Mouse (Mus musculus) hindbrain, embryonic 16.5 days (tissue): ENCODE data around the gene Cdiptos. TPM values are rescaled to one million over a fixed set of nuclear protein-coding genes. Genes with fewer than 3 reads are reported as not detected.

Experiments used
- ATAC-seq: fragments of 200-750 bp; cut with Nextera tagmentation; 2 replicates; pipeline ENCODE4 v1.8.0; 2017; ENCODE audit warnings: moderate TSS enrichment, moderate library complexity
- H3K27ac ChIP-seq: fragments of 300-500 bp; sonication (generic); 2 replicates; pipeline ENCODE4 v1.5.1; 2014; ENCODE audit warnings: low read depth, mild to moderate bottlenecking, control low read depth, low read length, moderate library complexity
- H3K27me3 ChIP-seq: fragments of 300-500 bp; sonication (generic); replicated peaks from 2 replicates; pipeline ENCODE4 v1.6.1; 2014; ENCODE audit warnings: low read length; ENCODE audit not compliant: control insufficient read depth, insufficient read depth
- H3K36me3 ChIP-seq: fragments of 300-500 bp; sonication (generic); 2 replicates; pipeline ENCODE4 v1.6.1; 2014; ENCODE audit warnings: mild to moderate bottlenecking, low read length, moderate library complexity, mixed read lengths; ENCODE audit not compliant: control insufficient read depth, insufficient read depth
- H3K4me1 ChIP-seq: fragments of 300-500 bp; sonication (generic); 2 replicates; pipeline ENCODE4 v1.6.1; 2014; ENCODE audit warnings: low read depth, low read length; ENCODE audit not compliant: control insufficient read depth, insufficient read depth
- H3K4me2 ChIP-seq: fragments of 300-500 bp; sonication (generic); 2 replicates; pipeline ENCODE4 v1.6.1; 2014; ENCODE audit warnings: mild to moderate bottlenecking, low read length, control low read depth, moderate library complexity
- H3K4me3 ChIP-seq: fragments of 300-500 bp; sonication (generic); 2 replicates; pipeline ENCODE4 v1.5.1; 2014; ENCODE audit warnings: mild to moderate bottlenecking, low read length, control low read depth, moderate library complexity
- H3K9ac ChIP-seq: fragments of 300-500 bp; sonication (generic); 2 replicates; pipeline ENCODE4 v1.6.1; 2014; ENCODE audit warnings: low read depth, mild to moderate bottlenecking, control low read depth, low read length, moderate library complexity
- H3K9me3 ChIP-seq: fragments of 300-500 bp; sonication (generic); 2 replicates; pipeline ENCODE4 v1.6.1; 2014; ENCODE audit warnings: mild to moderate bottlenecking, low read length, moderate library complexity; ENCODE audit not compliant: control insufficient read depth
- WGBS: fragments of 180-500 bp; shearing (Covaris S2); extraction: QIAGEN DNeasy Blood & Tissue Kit; methylation state at CpG from one replicate; pipeline ENCODE4 v1.1.7; 2014; 5-methylcytosine and 5-hydroxymethylcytosine counted together
- polyA plus RNA-seq: library from polyadenylated mRNA; unstranded; fragments of >200 nt; fragmentation: Nextera tagmentation; extraction: Ambion mirVana; gene quantifications from 2 replicates; pipeline ENCODE4 v1.2.1, GENCODE M21; 2015

Gene Cdiptos
- polyA plus RNA-seq, 1 experiment from 2014 or later: 1.2 TPM

- Histone ChIP-seq H3K4me1 (no peaks in the 10 kb centered on the region), H3K4me3 (no peak overlapping the region), H3K9ac (no peak overlapping the region), H3K4me2 (no peak overlapping the region), H3K36me3 (peaks cover 43% of the 10 kb centered on the region), H3K27ac (no peak overlapping the region), H3K27me3 (0 out of 2 replicates have a peak, but pooled peaks cover 3% of the 10 kb centered on the region), H3K9me3 (no peaks in the 10 kb centered on the region)
- ATAC-seq: no peak
- WGBS: 72% methylated on average over 3 of the region's 3 CpGs
These were observed 10.3 kb downstream of the Cdiptos start for GRCm38 (mm10) chr7:126965568-126965967.

DNA sequence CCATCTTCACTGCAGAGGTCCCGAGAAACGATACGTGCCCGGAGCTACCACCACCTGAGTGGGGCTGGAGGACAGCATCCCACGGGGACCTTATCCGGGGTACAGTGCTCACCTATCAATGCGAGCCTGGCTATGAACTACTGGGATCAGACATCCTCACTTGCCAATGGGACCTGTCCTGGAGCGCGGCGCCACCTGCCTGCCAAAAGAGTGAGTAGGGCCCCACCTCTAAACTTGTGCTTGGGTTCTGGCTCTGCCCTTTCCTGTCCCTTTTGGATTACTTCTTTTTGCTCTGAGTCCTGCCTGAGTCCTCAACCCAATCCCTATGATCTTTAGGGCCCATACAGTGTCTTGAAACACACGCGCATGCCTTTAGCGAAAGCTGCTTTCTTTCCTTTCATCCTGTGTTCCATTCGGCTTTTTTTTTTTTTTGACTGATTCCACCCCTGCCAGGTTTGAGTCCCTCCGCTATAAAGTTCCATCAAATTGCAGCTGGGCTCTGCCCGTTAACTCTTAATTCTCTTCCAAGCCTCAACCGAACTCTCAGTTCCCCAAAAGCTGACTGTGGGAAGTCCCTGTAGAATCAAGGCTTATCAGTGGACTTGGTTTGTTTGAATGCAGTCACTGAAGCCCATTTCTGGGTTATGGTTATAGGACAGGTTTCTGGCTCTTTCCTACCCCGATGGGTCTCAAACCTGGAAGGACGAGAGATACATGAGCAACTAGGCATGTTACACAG lies 12.2 kb downstream of the Cdiptos start:
- Histone ChIP-seq H3K27ac (no peak overlapping the region), H3K9ac (no peak overlapping the region), H3K4me2 (no peak overlapping the region), H3K27me3 (0 out of 2 replicates have a peak, but pooled peaks cover 3% of the 10 kb centered on the region), H3K9me3 (no peaks in the 10 kb centered on the region), H3K4me3 (no peak overlapping the region), H3K4me1 (no peaks in the 10 kb centered on the region), H3K36me3 (peaks cover 49% of the 10 kb centered on the region)
- ATAC-seq: no peak
- 32% methylated on average over 19 of the region's 19 CpGs for WGBS

DNA sequence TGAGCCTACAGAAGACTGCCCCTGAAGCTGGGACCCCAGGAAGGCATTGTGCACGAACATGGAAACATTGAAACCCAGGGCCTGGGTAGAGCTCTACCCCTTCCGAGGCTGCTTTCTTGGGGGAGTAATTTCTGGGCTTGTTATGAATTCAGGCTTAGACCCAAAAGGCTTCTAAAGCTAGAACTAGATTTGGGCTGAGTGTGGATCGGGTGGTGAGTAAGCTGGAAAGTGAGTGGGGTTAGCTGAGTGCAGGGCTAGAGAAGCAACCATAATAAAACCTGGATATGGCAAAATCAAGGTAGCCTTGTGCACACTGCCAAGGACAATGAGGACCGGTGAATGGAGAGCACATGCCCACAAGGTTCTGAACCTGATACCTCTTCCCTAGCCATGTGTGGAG lies 13.9 kb downstream of the Cdiptos start:
- Histone ChIP-seq H3K4me1 (no peaks in the 10 kb centered on the region), H3K9ac (no peak overlapping the region), H3K9me3 (no peaks in the 10 kb centered on the region), H3K36me3 (peaks cover 44% of the 10 kb centered on the region), H3K27ac (no peak overlapping the region), H3K4me3 (no peak overlapping the region), H3K4me2 (no peak overlapping the region), H3K27me3 (0 out of 2 replicates have a peak, but pooled peaks cover 3% of the 10 kb centered on the region)
- ATAC-seq: no peak
- 84% methylated on average over 4 of the region's 4 CpGs for WGBS

DNA sequence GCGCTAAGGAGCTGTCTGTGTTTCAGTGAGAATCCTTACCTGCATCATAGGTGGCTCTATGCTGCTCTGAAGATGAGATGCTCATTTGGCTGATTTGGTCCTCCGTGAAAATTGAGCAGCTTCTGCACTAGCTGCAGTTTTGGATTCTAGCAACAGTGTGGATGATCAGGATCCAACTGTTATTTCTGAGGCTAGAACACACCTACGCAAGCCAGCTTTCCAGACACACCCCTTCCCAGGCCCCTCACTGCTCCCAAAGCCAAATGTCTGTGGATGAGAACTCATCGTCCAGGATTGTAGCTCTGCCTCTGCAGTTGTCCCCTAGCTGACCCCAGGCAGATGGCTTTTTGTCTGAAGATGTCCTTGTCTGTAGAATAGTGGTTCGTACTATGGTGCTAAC lies 14.8 kb downstream of the Cdiptos start:
- Histone ChIP-seq H3K9me3 (no peaks in the 10 kb centered on the region), H3K9ac (no peak overlapping the region), H3K27ac (no peak overlapping the region), H3K4me2 (no peak overlapping the region), H3K4me1 (no peaks in the 10 kb centered on the region), H3K36me3 (peaks cover 47% of the 10 kb centered on the region), H3K27me3 (0 out of 2 replicates have a peak, but pooled peaks cover 3% of the 10 kb centered on the region), H3K4me3 (no peak overlapping the region)
- ATAC-seq: no peak
- 87% methylated on average over 5 of the region's 5 CpGs for WGBS

GRCm38 (mm10) chr7:126959780-126960179 lies 16.1 kb downstream of the Cdiptos start:
- Histone ChIP-seq H3K27ac (no peak overlapping the region), H3K27me3 (0 out of 2 replicates have a peak, but pooled peaks cover 3% of the 10 kb centered on the region), H3K4me2 (no peak overlapping the region), H3K36me3 (peaks cover 47% of the 10 kb centered on the region), H3K9ac (no peak overlapping the region), H3K4me3 (no peak overlapping the region), H3K9me3 (no peaks in the 10 kb centered on the region), H3K4me1 (no peaks in the 10 kb centered on the region)
- ATAC-seq: no peak
- WGBS: 71% methylated on average over 9 of the region's 9 CpGs

GRCm38 (mm10) chr7:126955125-126955524 lies 20.8 kb downstream of the Cdiptos start:
- H3K9ac ChIP-seq: no peak overlapping the region; the same call in 1 of the 2 replicates
- no peak overlapping the region for H3K4me3 ChIP-seq
- peaks cover 15% of the 10 kb centered on the region for H3K4me1 ChIP-seq
- H3K27ac ChIP-seq: no peak overlapping the region
- H3K36me3 ChIP-seq: peaks cover 22% of the 10 kb centered on the region
- no peak for ATAC-seq
- no peaks in the 10 kb centered on the region for H3K27me3 ChIP-seq
- 71% methylated on average over 3 of the region's 3 CpGs for WGBS
- H3K4me2 ChIP-seq: no peak overlapping the region
- no peaks in the 10 kb centered on the region for H3K9me3 ChIP-seq

DNA sequence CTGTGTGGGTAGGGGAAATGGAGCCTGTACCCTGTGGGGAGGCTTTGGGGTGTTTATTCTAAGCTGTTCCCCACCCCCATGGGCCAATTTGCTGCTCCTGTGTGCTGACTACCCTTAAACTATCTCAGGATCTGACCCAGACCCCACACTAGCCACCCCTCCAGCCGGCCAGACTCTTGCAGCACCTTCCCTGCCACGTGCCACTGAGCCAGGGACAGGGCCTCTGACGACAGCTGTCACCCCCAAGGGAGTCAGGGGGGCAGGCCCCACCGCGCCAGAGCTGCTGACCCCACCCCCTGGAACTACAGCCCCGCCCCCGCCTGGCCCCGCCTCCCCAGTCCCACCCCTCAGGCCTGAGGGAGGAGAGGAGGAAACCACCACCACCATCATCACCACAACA lies 23.3 kb downstream of the Cdiptos start:
- H3K9me3 ChIP-seq: no peaks in the 10 kb centered on the region
- peaks cover 27% of the 10 kb centered on the region for H3K4me1 ChIP-seq
- H3K4me3 ChIP-seq: peak overlapping the region; percentile 70
- peak overlapping the region; percentile 43 for H3K9ac ChIP-seq
- peaks cover 7% of the 10 kb centered on the region; the same call in 1 of the 2 replicates for H3K36me3 ChIP-seq
- H3K27me3 ChIP-seq: no peaks in the 10 kb centered on the region
- no peak for ATAC-seq
- H3K4me2 ChIP-seq: peak overlapping the region; percentile 93
- WGBS: 3% methylated on average over 8 of the region's 8 CpGs
- H3K27ac ChIP-seq: no peak overlapping the region

- H3K27me3 ChIP-seq: no peaks in the 10 kb centered on the region
- H3K4me2 ChIP-seq: peak overlapping the region; percentile 93
- WGBS: 21% methylated on average over 4 of the region's 4 CpGs
- H3K27ac ChIP-seq: peak overlapping the region; percentile 58
- H3K4me1 ChIP-seq: peaks cover 28% of the 10 kb centered on the region
- no peak for ATAC-seq
- H3K36me3 ChIP-seq: 0 out of 2 replicates have a peak, but pooled peaks cover 2% of the 10 kb centered on the region
- no peaks in the 10 kb centered on the region for H3K9me3 ChIP-seq
- H3K4me3 ChIP-seq: peak overlapping the region; percentile 70
- H3K9ac ChIP-seq: peak overlapping the region; percentile 78
These were observed 24.2 kb downstream of the Cdiptos start for GRCm38 (mm10) chr7:126951741-126952140.

GRCm38 (mm10) chr7:126950647-126951615 lies 25.0 kb downstream of the Cdiptos start:
- ATAC-seq: peak; percentile 7; the same call in 1 of the 2 replicates
- Histone ChIP-seq H3K27ac (peak overlapping the region; percentile 93), H3K36me3 (no peaks in the 10 kb centered on the region; the same call in 1 of the 2 replicates), H3K4me1 (peaks cover 28% of the 10 kb centered on the region), H3K27me3 (no peaks in the 10 kb centered on the region), H3K4me2 (peak overlapping the region; percentile 93), H3K9me3 (no peaks in the 10 kb centered on the region), H3K9ac (peak overlapping the region; percentile 78), H3K4me3 (peak overlapping the region; percentile 70)
- WGBS: 5% methylated on average over 26 of the region's 26 CpGs
